Mouse (Mus musculus): Measurements from ENCODE around the gene Mrpl12. TPM values are rescaled to one million over a fixed set of nuclear protein-coding genes. Genes with fewer than 3 reads are reported as not detected.

Gene Mrpl12
- 61.8 and 70.5 TPM in 2 replicates for polyA plus RNA-seq (2012; rRNA removed)

- DNase-seq (ENCODE audit: low read depth) = no peak
These were observed at the start of gene Mrpl12 for GRCm38 (mm10) chr11:120484265-120484981. Gene Mrpl12 (plus strand): TSS chr11:120484613.

- DNase-seq (ENCODE audit: low read depth) = no peak
These were observed 47.1 kb upstream of the Mrpl12 start, which contains the start of gene Nploc4 for GRCm38 (mm10) chr11:120437152-120437856. Gene Nploc4 (minus strand): TSS chr11:120437708.

GRCm38 (mm10) chr11:120437857-120438385, 46.5 kb upstream of the Mrpl12 start:
- DNase-seq (ENCODE audit: low read depth) = no peak

- no peak for DNase-seq (ENCODE audit: low read depth)
These were observed 42.1 kb upstream of the Mrpl12 start, which contains the start of gene Tspan10 for GRCm38 (mm10) chr11:120442344-120442743. Gene Tspan10 (plus strand): TSS chr11:120442644.

- DNase-seq (ENCODE audit: low read depth) = no peak
These were observed 41.6 kb upstream of the Mrpl12 start for GRCm38 (mm10) chr11:120442765-120443280.

- no peak for DNase-seq (ENCODE audit: low read depth)
These were observed 40.3 kb upstream of the Mrpl12 start for GRCm38 (mm10) chr11:120444106-120444505.

GRCm38 (mm10) chr11:120445475-120445874, 38.9 kb upstream of the Mrpl12 start:
- no peak for DNase-seq (ENCODE audit: low read depth)

- DNase-seq (ENCODE audit: low read depth) = no peak
These were observed 37.2 kb upstream of the Mrpl12 start for GRCm38 (mm10) chr11:120447179-120447578.

GRCm38 (mm10) chr11:120452246-120452645, 32.2 kb upstream of the Mrpl12 start:
- no peak for DNase-seq (ENCODE audit: low read depth)

- DNase-seq (ENCODE audit: low read depth) = no peak
These were observed 31.1 kb upstream of the Mrpl12 start, which contains the start of gene Pde6g for GRCm38 (mm10) chr11:120453306-120453705. Gene Pde6g (minus strand): TSS chr11:120453500.

GRCm38 (mm10) chr11:120454965-120455364, 29.4 kb upstream of the Mrpl12 start:
- DNase-seq (ENCODE audit: low read depth) = no peak

GRCm38 (mm10) chr11:120455413-120455812, 29.0 kb upstream of the Mrpl12 start:
- no peak for DNase-seq (ENCODE audit: low read depth)

GRCm38 (mm10) chr11:120457370-120457769, 27.0 kb upstream of the Mrpl12 start:
- no peak for DNase-seq (ENCODE audit: low read depth)

- no peak for DNase-seq (ENCODE audit: low read depth)
These were observed 26.4 kb upstream of the Mrpl12 start, which contains the start of the genes Oxld1 and Ccdc137 for GRCm38 (mm10) chr11:120457772-120458751. Gene Oxld1 (minus strand): TSS chr11:120458068. Gene Ccdc137 (plus strand): TSS chr11:120458115.

GRCm38 (mm10) chr11:120458847-120459597, 25.4 kb upstream of the Mrpl12 start:
- DNase-seq (ENCODE audit: low read depth) = no peak

- DNase-seq (ENCODE audit: low read depth) = no peak
These were observed 20.9 kb upstream of the Mrpl12 start for GRCm38 (mm10) chr11:120463536-120463935.

- no peak for DNase-seq (ENCODE audit: low read depth)
These were observed 20.0 kb upstream of the Mrpl12 start for GRCm38 (mm10) chr11:120464365-120464764.

- no peak for DNase-seq (ENCODE audit: low read depth)
These were observed 18.9 kb upstream of the Mrpl12 start for GRCm38 (mm10) chr11:120465521-120465920.

- DNase-seq (ENCODE audit: low read depth) = no peak
These were observed 17.2 kb upstream of the Mrpl12 start, which contains the start of gene Arl16 for GRCm38 (mm10) chr11:120467051-120467735. Gene Arl16 (minus strand): TSS chr11:120467607.

- no peak for DNase-seq (ENCODE audit: low read depth)
These were observed 16.7 kb upstream of the Mrpl12 start for GRCm38 (mm10) chr11:120467736-120468092.
